Mouse (Mus musculus) neural tube, postnatal 0 days (tissue): ENCODE results near the gene Tyrobp. TPM values are rescaled to one million over a fixed set of nuclear protein-coding genes. Genes with fewer than 3 reads are reported as not detected.

Experiments used
- polyA plus RNA-seq: library from polyadenylated mRNA; unstranded; fragments of >200 nt; fragmentation: Nextera tagmentation; extraction: Ambion mirVana; gene quantifications from 2 replicates; pipeline ENCODE4 v1.2.1, GENCODE M21; 2015

The Tyrobp gene
- 65.9 and 77.3 TPM in 2 replicates for polyA plus RNA-seq

GRCm38 (mm10) chr7:30413596-30413995 lies at the start of gene Tyrobp:
TSS of gene Tyrobp (plus strand) at chr7:30413760.

GRCm38 (mm10) chr7:30419561-30420499 lies 6.3 kb downstream of the Tyrobp start, which contains the start of gene Hcst:
TSS of gene Hcst (minus strand) at chr7:30419854.

GRCm38 (mm10) chr7:30421175-30421889 lies 7.8 kb downstream of the Tyrobp start, which contains the start of gene Nfkbid:
TSS of gene Nfkbid (plus strand) at chr7:30421732.

GRCm38 (mm10) chr7:30444971-30445751 lies 31.6 kb downstream of the Tyrobp start, which contains the start of gene Aplp1:
TSS of gene Aplp1 (minus strand) at chr7:30445535.

GRCm38 (mm10) chr7:30457629-30458330 lies 44.2 kb downstream of the Tyrobp start, which contains the start of the genes Kirrel2 and Nphs1:
TSS of gene Kirrel2 (minus strand) at chr7:30457690.
TSS of gene Nphs1 (plus strand) at chr7:30458315.

Other genes starting within 250 kb of the Tyrobp start
- gene Zfp146, start 244.0 kb upstream of the Tyrobp start, polyA plus RNA-seq: 7.4 and 8.8 TPM in 2 replicates
- gene Cox7a1, start 229.6 kb upstream of the Tyrobp start, polyA plus RNA-seq: 5.8 and 7.4 TPM in 2 replicates
- gene Capns1, start 214.9 kb upstream of the Tyrobp start, polyA plus RNA-seq: 112 and 118 TPM in 2 replicates
- 188 and 198 TPM in 2 replicates for gene Polr2i, start 181.8 kb upstream of the Tyrobp start, polyA plus RNA-seq
- gene Tbcb, start 181.5 kb upstream of the Tyrobp start, polyA plus RNA-seq: 477 and 510 TPM in 2 replicates
- gene Ovol3, start 178.0 kb upstream of the Tyrobp start, polyA plus RNA-seq: not detected in 2 replicates
- gene Thap8, start 133.7 kb upstream of the Tyrobp start, polyA plus RNA-seq: 0.57 and 0.79 TPM in 2 replicates
- 3.5 TPM in 2 replicates for gene Wdr62, start 133.3 kb upstream of the Tyrobp start, polyA plus RNA-seq
- 106 and 124 TPM in 2 replicates for gene Clip3, start 122.0 kb upstream of the Tyrobp start, polyA plus RNA-seq
- 129 and 146 TPM in 2 replicates for gene Alkbh6, start 105.0 kb upstream of the Tyrobp start, polyA plus RNA-seq
- gene Syne4, start 99.0 kb upstream of the Tyrobp start, polyA plus RNA-seq: 12.1 and 14.5 TPM in 2 replicates
- not detected in 2 replicates for gene E130208F15Rik, start 92.0 kb upstream of the Tyrobp start, polyA plus RNA-seq
- 20.0 and 20.8 TPM in 2 replicates for gene Sdhaf1, start 89.9 kb upstream of the Tyrobp start, polyA plus RNA-seq
- gene Lrfn3, start 51.0 kb upstream of the Tyrobp start, polyA plus RNA-seq: 17.5 and 17.7 TPM in 2 replicates
- gene Hcst, start 6.1 kb downstream of the Tyrobp start, polyA plus RNA-seq: 0.81 and 1.1 TPM in 2 replicates
- gene Nfkbid, start 8.0 kb downstream of the Tyrobp start, polyA plus RNA-seq: 2.8 and 3.3 TPM in 2 replicates
- gene Aplp1, start 31.8 kb downstream of the Tyrobp start, polyA plus RNA-seq: 663 and 695 TPM in 2 replicates
- gene Kirrel2, start 43.9 kb downstream of the Tyrobp start, polyA plus RNA-seq: 0.46 and 0.90 TPM in 2 replicates
- gene Nphs1, start 44.6 kb downstream of the Tyrobp start, polyA plus RNA-seq: 0.06 and 0.13 TPM in 2 replicates
- gene Prodh2, start 79.9 kb downstream of the Tyrobp start, polyA plus RNA-seq: 0.43 TPM in 1 of 2 replicates, not detected in the other
- gene Arhgap33, start 121.3 kb downstream of the Tyrobp start, polyA plus RNA-seq: 45.5 and 62.8 TPM in 2 replicates
- 19.0 and 20.8 TPM in 2 replicates for gene Hspb6, start 138.4 kb downstream of the Tyrobp start, polyA plus RNA-seq
- gene Proser3, start 138.5 kb downstream of the Tyrobp start, polyA plus RNA-seq: 3.0 and 4.7 TPM in 2 replicates
- gene Lin37, start 146.1 kb downstream of the Tyrobp start, polyA plus RNA-seq: 51.7 and 55.9 TPM in 2 replicates
- gene U2af1l4, start 149.5 kb downstream of the Tyrobp start, polyA plus RNA-seq: 102 and 106 TPM in 2 replicates
- 6.7 and 8.0 TPM in 2 replicates for gene Gm49396, start 149.6 kb downstream of the Tyrobp start, polyA plus RNA-seq
- gene Psenen, start 149.9 kb downstream of the Tyrobp start, polyA plus RNA-seq: 161 and 167 TPM in 2 replicates
- gene Igflr1, start 151.7 kb downstream of the Tyrobp start, polyA plus RNA-seq: 1.6 and 4.3 TPM in 2 replicates
- gene Kmt2b, start 175.0 kb downstream of the Tyrobp start, polyA plus RNA-seq: 5.3 and 8.5 TPM in 2 replicates
- gene Zbtb32, start 185.1 kb downstream of the Tyrobp start, polyA plus RNA-seq: 0.20 and 0.44 TPM in 2 replicates
- 0.31 and 0.53 TPM in 2 replicates for gene Upk1a, start 199.1 kb downstream of the Tyrobp start, polyA plus RNA-seq
- gene Cox6b1, start 212.4 kb downstream of the Tyrobp start, polyA plus RNA-seq: 1,537 and 1,621 TPM in 2 replicates
- gene Etv2, start 222.1 kb downstream of the Tyrobp start, polyA plus RNA-seq: 0.14 TPM in 1 of 2 replicates, not detected in the other
- gene Rbm42, start 236.6 kb downstream of the Tyrobp start, polyA plus RNA-seq: 120 and 125 TPM in 2 replicates